Mouse (Mus musculus) heart, embryonic 14.5 days (tissue): ENCODE results near the gene Cmtm1. TPM values are rescaled to one million over a fixed set of nuclear protein-coding genes. Genes with fewer than 3 reads are reported as not detected.

Experiments
- ATAC-seq: fragments of 200-750 bp; cut with Nextera tagmentation; 2 replicates; pipeline ENCODE4 v1.8.0; 2017; ENCODE audit warnings: low read depth, moderate TSS enrichment; ENCODE audit not compliant: insufficient number of reproducible peaks, insufficient read depth, low FRiP score
- H3K27ac ChIP-seq, 2 experiments: fragments of 200-500 bp in 1 of 2; fragments of 300-500 bp in 1 of 2; sonication (generic) in 1 of 2; replicated peaks in 1 of 2; 2 replicates each; pipeline ENCODE4 v1.5.1; 2012 to 2014; ENCODE audit warnings: low read depth in 2 of 2, low read length in 2 of 2, control low read depth in 1 of 2, mild to moderate bottlenecking in 1 of 2, mixed read lengths in 1 of 2; ENCODE audit not compliant: control insufficient read depth in 1 of 2, insufficient read depth in 1 of 2
- H3K27me3 ChIP-seq: fragments of 300-500 bp; sonication (generic); 2 replicates; pipeline ENCODE4 v1.6.1; 2014; ENCODE audit warnings: mild to moderate bottlenecking, low read length, control low read depth; ENCODE audit not compliant: control insufficient read depth, insufficient read depth
- H3K36me3 ChIP-seq: fragments of 300-500 bp; sonication (generic); 2 replicates; pipeline ENCODE4 v1.6.1; 2014; ENCODE audit warnings: mild to moderate bottlenecking, control low read depth, low read length, mixed read lengths; ENCODE audit not compliant: control insufficient read depth, insufficient read depth
- H3K4me1 ChIP-seq, 2 experiments: fragments of 200-500 bp in 1 of 2; fragments of 300-500 bp in 1 of 2; sonication (generic) in 1 of 2; 2 replicates each; pipeline ENCODE4 v1.6.1; 2012 to 2014; ENCODE audit warnings: low read length in 2 of 2, control low read depth in 1 of 2, mixed read lengths in 1 of 2; ENCODE audit not compliant: control insufficient read depth in 2 of 2, insufficient read depth in 2 of 2
- H3K4me2 ChIP-seq: fragments of 300-500 bp; sonication (generic); 2 replicates; pipeline ENCODE4 v1.6.1; 2014; ENCODE audit warnings: mild to moderate bottlenecking, low read length
- H3K4me3 ChIP-seq, 2 experiments: fragments of 200-500 bp in 1 of 2; fragments of 300-500 bp in 1 of 2; sonication (generic) in 1 of 2; 2 replicates each; pipeline ENCODE4 v1.5.1; 2012 to 2014; ENCODE audit warnings: low read length in 2 of 2, mild to moderate bottlenecking in 2 of 2, control low read depth in 1 of 2, low read depth in 1 of 2, moderate library complexity in 1 of 2; ENCODE audit not compliant: control insufficient read depth in 1 of 2, insufficient read depth in 1 of 2
- H3K9ac ChIP-seq: fragments of 300-500 bp; sonication (generic); 2 replicates; pipeline ENCODE4 v1.6.1; 2014; ENCODE audit warnings: mild to moderate bottlenecking, low read length
- H3K9me3 ChIP-seq: fragments of 300-500 bp; sonication (generic); 2 replicates; pipeline ENCODE4 v1.6.1; 2016; ENCODE audit warnings: low read length, control low read depth; ENCODE audit not compliant: control insufficient read depth
- WGBS: fragments of 180-500 bp; shearing (Covaris S2); extraction: QIAGEN DNeasy Blood & Tissue Kit; methylation state at CpG from one replicate; pipeline ENCODE4 v1.1.7; 2014; 5-methylcytosine and 5-hydroxymethylcytosine counted together
- polyA plus RNA-seq: library from polyadenylated mRNA; unstranded; fragments of >200 nt; fragmentation: Nextera tagmentation; extraction: Ambion mirVana; gene quantifications from 2 replicates; pipeline ENCODE4 v1.2.1, GENCODE M21; 2014

The Cmtm1 gene
- polyA plus RNA-seq, 1 experiment from 2014 or later: not detected

DNA sequence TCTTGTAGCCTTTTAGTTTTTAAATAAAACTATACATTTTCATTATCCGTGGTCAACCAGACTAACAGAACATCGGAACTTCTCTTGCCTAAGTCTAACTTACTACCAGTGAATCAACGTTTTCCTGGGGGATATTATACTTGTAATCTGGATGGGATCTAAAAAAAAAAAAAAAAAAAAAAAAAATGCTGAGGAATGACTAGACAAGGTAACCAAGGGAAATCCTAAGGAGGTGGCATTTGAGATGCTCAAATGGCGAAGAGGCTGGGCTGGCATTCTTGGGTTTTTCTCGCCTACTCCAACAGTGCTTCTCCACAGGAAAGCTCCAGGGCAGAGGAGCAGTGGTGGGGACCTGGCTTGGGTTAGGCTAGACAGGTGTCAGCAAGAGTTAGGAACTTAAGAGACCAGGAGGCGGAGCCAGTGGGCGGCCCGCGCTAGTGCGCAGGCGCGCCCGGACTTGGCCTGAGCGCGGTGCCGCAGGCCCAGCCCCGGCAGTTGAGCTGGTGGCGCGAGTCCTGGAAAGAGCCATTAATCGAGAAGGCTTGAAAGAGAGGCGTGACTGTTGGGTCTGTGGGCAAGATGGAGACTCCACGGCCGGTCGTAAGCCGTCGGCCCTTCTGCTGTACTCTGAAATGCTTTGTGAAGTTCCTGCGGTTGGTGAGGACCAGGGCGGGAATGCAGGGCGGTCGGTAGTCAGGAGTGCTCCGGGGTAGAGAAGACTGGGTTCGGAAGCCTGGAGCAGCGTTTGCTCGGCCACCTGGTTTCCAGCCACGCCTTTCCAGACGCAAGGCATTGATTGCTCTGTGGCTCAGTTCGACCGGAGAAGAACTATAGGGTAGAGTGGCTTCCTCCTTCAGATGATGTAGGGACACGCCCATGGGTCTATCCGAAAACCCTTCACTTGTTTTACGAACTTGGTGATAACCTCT is 59.2 kb downstream of the Cmtm1 start, which contains the start of gene Cklf:
Gene Cklf (plus strand): TSS at position 423 of the 929 bp plus-strand sequence.
- H3K27me3 ChIP-seq: no peaks in the 10 kb centered on the region
- no peaks in the 10 kb centered on the region for H3K9me3 ChIP-seq
- peaks cover 10 to 20% of the 10 kb centered on the region in 2 experiments for H3K4me1 ChIP-seq
- peak within 1 kb of the TSS; percentile 42 to 72 for H3K27ac ChIP-seq
- 3% methylated on average over 41 of the region's 41 CpGs for WGBS
- peak within 1 kb of the TSS; percentile 78 for H3K9ac ChIP-seq
- peak; percentile 84 for ATAC-seq
- peak within 1 kb of the TSS; percentile 68 to 74 for H3K4me3 ChIP-seq
- H3K36me3 ChIP-seq: 0 out of 2 replicates have a peak, but pooled peaks cover 5% of the 10 kb centered on the region
- peak within 1 kb of the TSS; percentile 91 for H3K4me2 ChIP-seq

DNA sequence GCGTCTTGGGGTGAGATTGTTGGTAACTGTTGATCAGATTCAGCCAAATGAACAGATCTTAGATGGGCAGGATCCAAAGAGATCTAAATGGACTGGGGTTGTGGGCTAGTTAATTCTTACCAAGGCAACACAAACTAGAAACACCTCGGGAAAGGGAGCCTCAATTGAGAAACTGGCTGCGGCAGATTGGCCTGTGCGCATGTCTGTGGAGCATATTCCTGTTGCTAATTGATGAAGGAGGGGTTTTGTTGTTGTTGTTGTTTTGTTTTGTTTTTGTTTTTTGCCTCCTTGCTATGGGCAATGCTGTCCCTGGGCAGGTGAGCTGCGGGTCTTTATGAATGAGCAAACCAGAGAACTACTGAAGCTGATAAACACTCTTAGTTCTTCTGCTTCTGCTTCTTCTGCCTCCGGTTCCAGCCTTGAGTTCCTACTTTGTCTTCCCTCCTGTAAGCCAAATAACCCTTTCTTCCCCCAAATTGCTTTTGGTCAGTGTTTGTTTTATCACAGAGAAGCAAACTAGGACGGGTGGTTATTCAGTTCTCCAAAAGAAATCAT is 60.4 kb downstream of the Cmtm1 start:
- H3K4me2 ChIP-seq: no peak overlapping the region
- H3K36me3 ChIP-seq: 0 out of 2 replicates have a peak, but pooled peaks cover 14% of the 10 kb centered on the region
- H3K4me1 ChIP-seq: peaks cover 10 to 20% of the 10 kb centered on the region in 2 experiments
- H3K9me3 ChIP-seq: no peaks in the 10 kb centered on the region
- no peaks in the 10 kb centered on the region for H3K27me3 ChIP-seq
- H3K4me3 ChIP-seq: no peak overlapping the region
- H3K9ac ChIP-seq: no peak overlapping the region
- H3K27ac ChIP-seq: no peak overlapping the region
- WGBS: 81% methylated on average over 7 of the region's 7 CpGs
- ATAC-seq: no peak

DNA sequence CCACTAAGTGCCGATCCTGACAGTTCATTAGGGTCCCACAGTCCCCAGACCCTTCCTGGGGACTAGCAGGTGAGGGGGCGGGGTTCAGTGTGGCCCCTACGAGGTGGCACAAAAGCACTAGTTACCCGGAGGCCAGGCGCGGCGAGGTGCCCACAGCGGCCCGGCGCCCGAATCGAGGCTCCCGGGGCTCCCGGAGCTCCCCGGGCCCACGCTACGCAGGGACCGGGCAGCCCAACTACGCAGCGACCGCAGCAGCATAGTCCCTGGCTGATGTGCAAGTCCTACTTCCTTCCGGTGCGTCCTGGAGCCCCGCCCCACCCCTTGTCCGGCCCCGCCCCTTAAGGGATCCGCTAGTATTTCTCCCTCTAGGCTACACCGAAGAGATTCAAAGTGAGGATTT is 61.7 kb downstream of the Cmtm1 start, which contains the start of gene Tk2:
Gene Tk2 (minus strand): TSS at position 283 of the 400 bp plus-strand sequence.
- peak within 1 kb of the TSS; percentile 89 for H3K4me2 ChIP-seq
- 0% methylated on average over 28 of the region's 28 CpGs for WGBS
- peak; percentile 86 for ATAC-seq
- peak within 1 kb of the TSS; percentile 90 for H3K9ac ChIP-seq
- H3K9me3 ChIP-seq: no peaks in the 10 kb centered on the region
- H3K36me3 ChIP-seq: peaks cover 18% of the 10 kb centered on the region
- 0 out of 4 replicates have a peak within 1 kb of the TSS, but pooled peaks of 1 of the 2 experiments have one; percentile 26 for H3K27ac ChIP-seq
- H3K4me3 ChIP-seq: peak within 1 kb of the TSS; percentile 84 to 93
- peaks cover 10 to 20% of the 10 kb centered on the region in 2 experiments for H3K4me1 ChIP-seq
- H3K27me3 ChIP-seq: no peaks in the 10 kb centered on the region

DNA sequence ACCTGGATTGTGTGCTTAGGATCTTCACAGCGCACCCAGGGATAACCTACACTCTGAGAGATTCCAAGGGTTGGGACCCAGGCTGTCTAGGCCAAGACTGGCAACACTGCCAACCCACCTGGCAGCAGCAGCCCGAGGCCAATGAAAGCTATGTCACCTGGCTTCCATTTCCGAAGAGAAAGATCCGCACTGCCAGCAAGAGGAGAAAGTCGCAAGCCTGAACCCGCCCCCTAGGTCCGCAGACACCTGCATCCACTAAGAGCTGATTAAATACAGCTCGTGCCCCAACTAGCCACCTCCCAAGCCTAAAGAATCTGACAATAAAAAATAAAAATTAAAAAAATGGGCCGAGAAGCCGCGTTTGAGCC is 62.1 kb downstream of the Cmtm1 start:
- peak overlapping the region; percentile 89 for H3K4me2 ChIP-seq
- 4% methylated on average over 11 of the region's 11 CpGs for WGBS
- no peak for ATAC-seq
- H3K9me3 ChIP-seq: no peaks in the 10 kb centered on the region
- 0 out of 4 replicates have a peak overlapping the region, but pooled peaks of 1 of the 2 experiments have one; percentile 26 for H3K27ac ChIP-seq
- peaks cover 22% of the 10 kb centered on the region for H3K36me3 ChIP-seq
- peak overlapping the region; percentile 84 to 93 for H3K4me3 ChIP-seq
- H3K27me3 ChIP-seq: no peaks in the 10 kb centered on the region
- peaks cover 10 to 20% of the 10 kb centered on the region in 2 experiments for H3K4me1 ChIP-seq
- H3K9ac ChIP-seq: peak overlapping the region; percentile 90

DNA sequence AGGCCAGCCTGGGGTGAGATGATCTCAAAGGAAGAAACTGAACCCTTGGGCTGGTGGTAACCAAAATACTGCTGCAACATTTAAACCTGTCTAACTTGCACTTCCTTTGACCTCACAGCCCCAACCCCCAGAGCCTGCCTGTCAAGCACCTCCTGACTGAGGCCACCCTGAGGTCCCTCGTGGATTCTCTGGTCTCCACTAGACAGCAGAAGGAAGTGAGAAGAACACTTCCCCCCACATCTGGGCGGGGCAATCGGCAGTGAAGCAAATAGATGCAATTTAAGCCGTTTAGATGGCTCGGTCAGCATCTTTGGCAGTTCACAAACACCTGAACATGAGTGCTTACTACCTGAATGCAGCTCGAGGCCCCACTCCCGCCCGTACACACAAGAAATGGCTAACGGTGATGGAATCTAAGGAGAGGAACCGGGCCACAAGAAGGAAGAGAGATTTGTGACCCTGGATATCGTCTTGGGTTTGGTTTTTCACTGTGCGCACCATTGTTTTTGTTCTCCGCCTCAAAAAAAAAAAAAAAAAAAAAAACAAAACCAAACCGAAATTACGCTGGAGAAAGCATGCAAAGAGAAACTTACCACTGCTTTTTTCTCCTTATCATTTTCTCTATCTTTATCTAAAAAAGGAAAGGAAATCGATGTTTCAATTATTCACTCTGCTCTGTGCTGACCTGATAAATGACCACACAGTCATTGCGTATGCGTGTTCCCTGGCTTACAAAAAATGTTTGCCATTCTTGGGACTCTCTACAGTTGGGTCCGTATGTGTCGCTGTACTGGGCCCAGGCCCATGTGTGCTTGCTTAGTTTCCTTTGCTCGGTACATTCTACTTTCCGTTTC is 62.7 kb downstream of the Cmtm1 start:
- H3K9ac ChIP-seq: peak overlapping the region; percentile 90
- 67% methylated on average over 22 of the region's 22 CpGs for WGBS
- H3K4me2 ChIP-seq: peak overlapping the region; percentile 89
- peaks cover 28% of the 10 kb centered on the region for H3K36me3 ChIP-seq
- H3K4me1 ChIP-seq: peaks cover 10 to 20% of the 10 kb centered on the region in 2 experiments
- ATAC-seq: no peak
- peak overlapping the region; percentile 84 to 93 for H3K4me3 ChIP-seq
- H3K27me3 ChIP-seq: no peaks in the 10 kb centered on the region
- no peak overlapping the region for H3K27ac ChIP-seq
- no peaks in the 10 kb centered on the region for H3K9me3 ChIP-seq

DNA sequence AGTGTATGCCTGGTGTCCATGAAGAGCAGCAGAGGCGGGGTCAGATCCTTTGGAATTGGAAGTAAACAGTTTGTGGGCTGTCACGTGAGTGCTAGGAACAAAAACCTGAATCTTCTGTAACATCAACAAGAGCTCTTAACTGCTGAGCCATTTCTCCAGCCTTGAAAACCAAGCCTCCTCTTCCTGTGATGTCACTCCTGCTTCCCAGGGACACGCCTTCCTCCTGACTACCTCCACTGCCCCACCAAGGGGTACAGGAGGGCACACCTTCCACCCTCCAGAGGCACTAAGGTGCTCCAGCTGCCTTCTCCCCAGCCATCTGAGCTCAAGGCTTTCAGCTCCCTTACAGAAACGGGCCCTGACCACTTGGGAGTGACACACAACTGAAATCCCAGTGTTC is 63.3 kb downstream of the Cmtm1 start:
- no peak for ATAC-seq
- Histone ChIP-seq H3K36me3 (peaks cover 34% of the 10 kb centered on the region), H3K4me2 (no peak overlapping the region), H3K9me3 (no peaks in the 10 kb centered on the region), H3K9ac (no peak overlapping the region), H3K4me3 (no peak overlapping the region), H3K27me3 (no peaks in the 10 kb centered on the region), H3K27ac (no peak overlapping the region), H3K4me1 (peaks cover 9 to 17% of the 10 kb centered on the region in 2 experiments)
- 88% methylated on average over 4 of the region's 4 CpGs for WGBS
